Mouse (Mus musculus) hindbrain, embryonic 12.5 days (tissue): ENCODE results near the gene Slc12a7. TPM values are rescaled to one million over a fixed set of nuclear protein-coding genes. Genes with fewer than 3 reads are reported as not detected.
A peak's percentile ranks its signal among the peaks of the same experiment; 100 is the strongest.

ENCODE experiments used
- ATAC-seq: fragments of 200-750 bp; cut with Nextera tagmentation; 2 replicates; pipeline ENCODE4 v1.8.0; 2017; ENCODE audit warnings: moderate TSS enrichment; ENCODE audit not compliant: low FRiP score
- H3K27ac ChIP-seq: fragments of 300-500 bp; sonication (generic); 2 replicates; pipeline ENCODE4 v1.5.1; 2016; ENCODE audit warnings: mild to moderate bottlenecking
- H3K27me3 ChIP-seq: fragments of 300-500 bp; sonication (generic); 2 replicates; pipeline ENCODE4 v1.6.1; 2016; ENCODE audit warnings: mild to moderate bottlenecking
- H3K36me3 ChIP-seq: fragments of 300-500 bp; sonication (generic); 2 replicates; pipeline ENCODE4 v1.6.1; 2016; ENCODE audit warnings: mild to moderate bottlenecking
- H3K4me1 ChIP-seq: fragments of 300-500 bp; sonication (generic); 2 replicates; pipeline ENCODE4 v1.6.1; 2016
- H3K4me2 ChIP-seq: fragments of 300-500 bp; sonication (generic); replicated peaks from 2 replicates; pipeline ENCODE4 v1.6.1; 2016; ENCODE audit warnings: mild to moderate bottlenecking
- H3K4me3 ChIP-seq: fragments of 300-500 bp; sonication (generic); 2 replicates; pipeline ENCODE4 v1.5.1; 2016; ENCODE audit warnings: mild to moderate bottlenecking
- H3K9ac ChIP-seq: fragments of 300-500 bp; sonication (generic); 2 replicates; pipeline ENCODE4 v1.6.1; 2016; ENCODE audit warnings: mild to moderate bottlenecking, moderate library complexity
- H3K9me3 ChIP-seq: fragments of 300-500 bp; sonication (generic); replicated peaks from 2 replicates; pipeline ENCODE4 v1.6.1; 2016; ENCODE audit warnings: mild to moderate bottlenecking
- WGBS: fragments of 180-500 bp; shearing (Covaris S2); methylation state at CpG from one replicate; pipeline ENCODE4 v1.1.7; 2016; 5-methylcytosine and 5-hydroxymethylcytosine counted together
- polyA plus RNA-seq: library from polyadenylated mRNA; unstranded; fragments of >200 nt; fragmentation: Nextera tagmentation; extraction: Ambion mirVana; gene quantifications from 2 replicates; pipeline ENCODE4 v1.2.1, GENCODE M21; 2016

Slc12a7 gene
- polyA plus RNA-seq, 1 experiment from 2014 or later = 39.3 TPM

DNA sequence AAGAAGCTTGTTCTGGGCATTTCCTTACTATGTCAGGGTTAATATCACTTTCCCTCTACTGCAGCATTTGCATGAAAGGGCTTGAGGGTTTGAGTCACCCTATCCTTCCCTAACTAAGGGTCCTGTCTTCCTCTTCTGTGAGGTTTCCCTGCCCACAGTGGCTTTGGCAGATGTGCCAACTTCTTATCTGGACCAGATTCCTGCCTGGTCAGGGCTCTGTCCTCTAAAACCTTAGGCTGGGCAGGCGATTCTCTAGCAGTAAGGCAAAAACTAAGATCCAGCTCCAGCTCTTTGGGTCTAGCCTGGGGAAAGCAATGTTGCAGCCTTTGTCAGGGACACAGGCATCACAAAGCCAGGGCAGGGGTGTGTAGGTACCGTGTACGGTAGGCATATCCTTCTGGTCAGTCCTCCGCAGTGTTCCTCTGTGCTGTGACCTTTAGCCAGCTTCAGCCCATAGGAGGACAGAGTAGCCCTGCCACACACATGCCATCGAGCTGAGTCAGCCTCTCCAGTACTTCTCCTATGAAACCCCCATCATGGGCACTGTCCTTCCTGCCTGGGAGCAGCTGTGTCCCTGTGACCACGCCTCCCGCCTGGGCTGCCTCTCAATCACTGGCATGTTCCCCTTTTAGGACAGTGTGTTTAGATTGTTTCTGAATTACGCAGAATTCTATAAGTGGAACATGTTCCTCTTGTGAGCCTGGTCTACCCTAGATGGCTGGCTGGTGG is 70.7 kb downstream of the Slc12a7 start:
- 88% methylated on average over 8 of the region's 8 CpGs for WGBS
- H3K36me3 ChIP-seq = peaks cover 83% of the 10 kb centered on the region
- H3K4me1 ChIP-seq = no peaks in the 10 kb centered on the region
- no peak overlapping the region for H3K4me3 ChIP-seq
- no peak overlapping the region for H3K27ac ChIP-seq
- H3K27me3 ChIP-seq = no peaks in the 10 kb centered on the region
- no peak for ATAC-seq
- H3K4me2 ChIP-seq = no peak overlapping the region
- no peak overlapping the region for H3K9ac ChIP-seq
- H3K9me3 ChIP-seq = no peaks in the 10 kb centered on the region

DNA sequence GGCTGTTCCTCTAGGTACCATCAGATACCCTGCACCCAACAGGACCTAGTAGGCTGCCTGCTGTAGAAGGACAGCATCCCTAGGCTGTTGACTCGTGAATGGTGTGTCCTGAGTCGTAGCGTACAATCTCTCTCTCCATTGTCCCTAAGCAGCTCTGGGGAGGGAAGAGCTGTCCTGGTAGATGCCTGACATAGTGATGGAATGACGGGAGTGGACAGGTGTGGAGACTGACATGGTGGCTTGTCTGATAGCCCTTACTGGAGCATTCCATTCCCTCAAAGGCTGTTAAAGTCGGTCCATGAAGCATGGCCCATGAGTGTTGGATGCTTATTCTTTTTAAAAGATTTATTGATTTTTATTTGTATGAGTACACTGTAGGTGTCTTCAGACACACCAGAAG is 72.0 kb downstream of the Slc12a7 start:
- no peak overlapping the region for H3K9ac ChIP-seq

DNA sequence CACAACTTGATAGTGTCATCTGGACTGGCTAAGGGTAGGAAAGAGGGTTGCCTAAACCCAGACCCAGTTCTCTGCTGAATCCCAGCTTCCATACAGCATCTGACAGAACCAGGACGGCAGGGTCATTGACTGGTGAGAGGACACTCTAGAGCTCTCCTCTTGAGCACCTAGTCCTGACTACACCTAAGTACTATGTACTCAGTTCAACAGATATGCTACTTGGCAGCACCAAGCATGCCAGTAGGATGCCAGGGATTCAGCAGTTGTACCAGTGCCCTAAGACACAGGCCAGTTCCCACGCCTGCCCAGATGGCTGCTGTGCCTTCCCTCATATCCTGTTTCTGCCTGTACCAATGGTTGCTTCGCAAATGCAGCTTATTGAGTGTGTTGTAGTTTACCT is 80.0 kb downstream of the Slc12a7 start:
- Histone ChIP-seq H3K4me3 (no peak overlapping the region), H3K9ac (no peak overlapping the region), H3K36me3 (peaks cover 85% of the 10 kb centered on the region), H3K4me1 (no peaks in the 10 kb centered on the region), H3K27me3 (no peaks in the 10 kb centered on the region), H3K9me3 (no peaks in the 10 kb centered on the region), H3K4me2 (no peak overlapping the region), H3K27ac (no peak overlapping the region)
- WGBS = 94% methylated on average over 3 of the region's 3 CpGs
- no peak for ATAC-seq

More for the DNA sequence above, 72.0 kb downstream of the Slc12a7 start:
- Histone ChIP-seq H3K27me3 (no peaks in the 10 kb centered on the region), H3K4me3 (no peak overlapping the region), H3K27ac (no peak overlapping the region), H3K4me2 (no peak overlapping the region), H3K4me1 (no peaks in the 10 kb centered on the region), H3K9me3 (no peaks in the 10 kb centered on the region), H3K36me3 (peaks cover 84% of the 10 kb centered on the region)
- WGBS = 98% methylated on average over 5 of the region's 5 CpGs
- no peak for ATAC-seq

DNA sequence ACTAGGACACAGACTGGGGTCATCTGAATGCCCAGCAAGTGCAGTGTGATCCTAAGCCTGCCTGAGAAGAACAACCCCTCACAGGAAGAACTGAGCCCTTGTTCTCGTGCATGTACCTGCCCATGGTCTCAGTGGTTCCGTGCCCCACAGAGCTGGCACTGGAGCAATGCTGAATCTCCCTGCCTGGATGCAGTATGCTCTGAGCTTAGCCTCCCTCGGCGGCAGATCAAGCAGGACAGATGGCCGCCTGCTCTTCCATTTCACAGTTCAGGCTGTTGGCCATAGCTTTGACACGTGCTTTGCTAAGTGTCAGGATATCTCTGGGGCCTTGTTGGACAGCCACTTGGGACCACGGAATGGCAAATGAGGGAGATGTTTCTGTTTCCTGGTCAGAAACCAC is 81.3 kb downstream of the Slc12a7 start:
- Histone ChIP-seq H3K9ac (no peak overlapping the region), H3K27me3 (no peaks in the 10 kb centered on the region), H3K27ac (no peak overlapping the region), H3K4me2 (no peak overlapping the region), H3K36me3 (peaks cover 76% of the 10 kb centered on the region), H3K4me3 (no peak overlapping the region), H3K4me1 (no peaks in the 10 kb centered on the region), H3K9me3 (no peaks in the 10 kb centered on the region)
- WGBS = 94% methylated on average over 7 of the region's 7 CpGs
- ATAC-seq = no peak

DNA sequence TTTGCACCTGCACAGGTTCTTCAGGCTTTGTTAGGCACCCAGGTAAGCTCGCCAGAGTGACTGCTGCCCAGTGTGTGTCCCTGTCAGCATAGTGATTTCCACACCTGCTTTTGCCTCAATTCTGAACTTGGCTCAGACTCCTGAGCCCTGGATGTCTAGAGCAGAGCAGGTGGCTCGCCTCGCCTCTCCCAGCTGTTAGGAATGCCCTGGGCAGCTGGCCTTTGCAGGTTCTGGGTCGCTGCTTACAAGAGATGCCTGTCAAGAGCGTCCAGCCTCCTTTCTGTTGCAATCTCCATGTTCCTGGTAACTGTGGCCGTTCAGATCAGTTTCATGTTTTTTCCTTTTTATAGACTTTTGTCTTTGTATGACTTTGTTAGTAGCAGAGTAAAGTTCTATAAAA is 83.4 kb downstream of the Slc12a7 start:
- H3K4me1 ChIP-seq = no peaks in the 10 kb centered on the region
- H3K27me3 ChIP-seq = no peaks in the 10 kb centered on the region
- WGBS = 63% methylated on average over 6 of the region's 6 CpGs
- peaks cover 58% of the 10 kb centered on the region for H3K36me3 ChIP-seq
- H3K27ac ChIP-seq = no peak overlapping the region
- no peaks in the 10 kb centered on the region for H3K9me3 ChIP-seq
- no peak overlapping the region for H3K4me3 ChIP-seq
- no peak overlapping the region for H3K9ac ChIP-seq
- no peak for ATAC-seq
- no peak overlapping the region for H3K4me2 ChIP-seq

DNA sequence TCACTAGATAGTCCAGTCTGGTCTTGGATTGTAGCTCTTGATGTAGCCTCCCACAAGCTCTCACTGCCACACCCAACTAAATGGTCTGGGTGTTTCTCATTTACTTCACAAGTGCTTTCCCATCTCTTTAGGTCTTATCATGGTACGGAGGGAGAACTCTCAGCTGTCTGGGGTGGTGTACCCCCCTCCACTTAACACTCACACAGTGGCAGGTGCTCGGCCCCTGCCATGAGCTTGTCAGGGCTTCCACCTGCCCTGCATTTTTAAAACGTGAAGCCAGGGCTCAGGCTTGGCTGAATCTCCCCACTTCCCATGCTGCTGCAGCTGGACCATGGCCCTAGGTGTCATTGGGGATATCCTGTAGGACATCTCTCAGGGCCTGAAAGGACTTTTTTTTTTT is 86.0 kb downstream of the Slc12a7 start:
- H3K4me3 ChIP-seq = no peak overlapping the region
- H3K4me2 ChIP-seq = no peak overlapping the region
- H3K36me3 ChIP-seq = peaks cover 32% of the 10 kb centered on the region
- H3K27me3 ChIP-seq = no peaks in the 10 kb centered on the region
- no peak overlapping the region for H3K9ac ChIP-seq
- no peaks in the 10 kb centered on the region for H3K9me3 ChIP-seq
- no peak for ATAC-seq
- H3K4me1 ChIP-seq = no peaks in the 10 kb centered on the region
- 82% methylated on average over 3 of the region's 3 CpGs for WGBS
- H3K27ac ChIP-seq = no peak overlapping the region

DNA sequence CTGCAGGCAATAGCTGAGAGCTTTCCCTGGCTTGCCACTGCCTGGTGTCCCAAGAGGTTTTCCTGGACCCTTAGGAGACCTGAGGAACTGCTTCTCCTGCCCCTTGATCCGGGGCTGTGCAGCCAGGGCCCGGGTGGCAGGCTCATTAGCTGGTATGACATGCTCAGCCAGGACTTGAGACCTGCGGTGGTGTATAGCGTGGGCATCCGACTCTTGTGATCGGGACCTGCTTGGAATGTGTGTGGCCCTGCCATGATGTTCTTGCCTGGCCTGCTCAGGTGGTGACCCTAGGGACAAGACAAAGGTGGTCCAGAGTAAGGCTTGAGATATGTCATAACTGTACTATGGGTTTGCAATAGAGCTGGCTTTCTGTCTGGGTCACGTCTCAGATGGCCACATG is 88.4 kb downstream of the Slc12a7 start:
- H3K4me3 ChIP-seq = no peak overlapping the region
- ATAC-seq = no peak
- H3K27me3 ChIP-seq = no peaks in the 10 kb centered on the region
- H3K36me3 ChIP-seq = 0 out of 2 replicates have a peak, but pooled peaks cover 10% of the 10 kb centered on the region
- no peak overlapping the region for H3K27ac ChIP-seq
- WGBS = 89% methylated on average over 7 of the region's 7 CpGs
- no peak overlapping the region for H3K4me2 ChIP-seq
- H3K4me1 ChIP-seq = no peaks in the 10 kb centered on the region
- no peaks in the 10 kb centered on the region for H3K9me3 ChIP-seq
- no peak overlapping the region for H3K9ac ChIP-seq

DNA sequence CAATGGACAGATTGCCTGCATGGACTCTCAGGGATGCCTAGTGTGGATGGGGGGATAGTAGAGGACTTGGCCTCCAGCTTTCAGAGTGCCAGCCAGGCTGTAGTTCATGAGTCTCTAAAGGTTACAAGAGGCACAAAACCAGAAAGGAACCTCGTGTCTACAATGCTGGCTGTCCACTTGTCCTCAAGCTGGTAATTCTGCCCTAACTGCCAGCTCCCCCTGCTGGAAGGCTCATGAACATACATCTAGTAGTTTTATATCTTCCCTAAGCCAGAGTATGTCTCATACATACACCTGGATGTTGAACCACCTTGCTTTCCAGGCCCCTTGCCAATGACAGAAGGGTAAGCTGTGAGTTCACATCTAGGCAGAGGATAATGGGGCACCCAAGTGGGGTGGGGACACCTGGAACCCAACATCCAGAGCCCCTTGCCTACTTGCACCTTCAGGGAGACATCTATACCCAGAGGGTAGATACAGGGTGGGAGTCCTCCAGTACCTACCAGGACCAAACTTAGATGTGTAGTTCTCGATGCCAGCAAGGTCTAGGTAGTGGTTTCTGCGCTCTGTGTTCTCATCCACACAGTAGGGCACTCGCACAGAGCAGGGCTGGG is 89.4 kb downstream of the Slc12a7 start:
- Histone ChIP-seq H3K27ac (no peak overlapping the region), H3K4me3 (no peak overlapping the region), H3K36me3 (0 out of 2 replicates have a peak, but pooled peaks cover 4% of the 10 kb centered on the region), H3K27me3 (no peaks in the 10 kb centered on the region), H3K4me2 (no peak overlapping the region), H3K4me1 (no peaks in the 10 kb centered on the region), H3K9me3 (no peaks in the 10 kb centered on the region), H3K9ac (no peak overlapping the region)
- ATAC-seq = no peak
- 70% methylated on average over 4 of the region's 4 CpGs for WGBS

DNA sequence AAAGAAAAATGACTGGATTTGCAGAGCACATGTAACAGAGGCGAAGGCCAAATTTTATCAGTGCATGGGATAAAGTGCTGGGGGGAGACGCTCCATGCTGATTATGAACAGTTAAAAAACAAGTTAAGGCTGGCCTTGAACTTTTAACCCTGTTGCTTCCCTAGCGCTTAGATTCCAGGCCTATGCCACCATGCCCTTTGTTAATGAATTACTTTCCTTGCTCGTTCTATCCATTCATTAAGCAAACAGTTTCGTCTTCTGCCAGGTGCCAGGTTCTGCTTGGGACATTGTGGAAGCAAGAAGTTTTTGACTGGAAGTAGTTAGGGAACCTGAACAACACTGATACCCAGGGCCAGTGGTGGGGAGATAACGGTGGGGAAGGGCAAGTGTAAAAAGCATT is 90.8 kb downstream of the Slc12a7 start:
- no peaks in the 10 kb centered on the region for H3K4me1 ChIP-seq
- H3K9ac ChIP-seq = no peak overlapping the region
- H3K4me2 ChIP-seq = no peak overlapping the region
- no peak for ATAC-seq
- H3K36me3 ChIP-seq = 0 out of 2 replicates have a peak, but pooled peaks cover 4% of the 10 kb centered on the region
- H3K27ac ChIP-seq = no peak overlapping the region
- H3K4me3 ChIP-seq = no peak overlapping the region
- H3K9me3 ChIP-seq = no peaks in the 10 kb centered on the region
- no peaks in the 10 kb centered on the region for H3K27me3 ChIP-seq
- WGBS = 85% methylated on average over 6 of the region's 6 CpGs

DNA sequence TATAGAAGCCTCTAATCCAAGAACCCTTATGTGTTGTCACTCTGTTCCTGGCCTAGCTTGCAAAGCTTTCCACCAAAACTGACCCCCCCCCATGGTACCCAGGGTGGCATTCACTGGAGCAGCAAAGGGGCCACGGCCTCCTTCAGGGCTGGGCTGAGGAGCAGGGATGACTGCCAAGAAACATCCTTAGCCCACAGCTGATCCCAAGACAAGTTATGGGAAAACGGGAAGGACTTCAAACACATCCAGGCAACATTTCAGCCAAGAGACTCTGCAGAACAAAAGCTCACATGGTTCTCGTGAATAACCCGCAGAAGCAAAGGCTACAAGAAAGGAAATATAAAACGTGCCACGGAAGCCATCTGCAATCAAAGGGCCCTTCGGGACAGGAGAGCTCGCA is 94.3 kb downstream of the Slc12a7 start:
- no peak for ATAC-seq
- Histone ChIP-seq H3K9me3 (no peaks in the 10 kb centered on the region), H3K36me3 (no peaks in the 10 kb centered on the region), H3K27ac (no peak overlapping the region), H3K4me2 (no peak overlapping the region), H3K9ac (no peak overlapping the region), H3K4me3 (no peak overlapping the region), H3K4me1 (no peaks in the 10 kb centered on the region), H3K27me3 (no peaks in the 10 kb centered on the region)
- WGBS = 87% methylated on average over 8 of the region's 8 CpGs

DNA sequence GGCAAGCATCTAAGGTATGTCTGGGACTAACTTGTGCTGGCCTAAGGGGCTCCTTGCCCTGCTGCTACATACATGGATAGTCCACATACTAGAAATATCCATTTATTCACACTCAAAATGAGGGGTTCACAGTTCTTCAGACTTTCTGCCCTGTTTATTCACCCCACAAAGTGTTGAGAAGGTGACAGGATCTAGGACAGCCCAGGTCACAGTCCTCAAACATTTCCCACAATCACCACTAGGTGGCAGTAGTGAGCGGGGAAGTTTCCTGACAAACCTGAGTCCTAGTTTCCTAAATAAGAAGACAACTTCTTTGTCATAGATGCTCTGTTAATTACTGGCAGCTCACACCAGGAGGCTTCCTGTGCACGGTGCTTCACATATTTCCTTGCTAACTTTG is 98.6 kb downstream of the Slc12a7 start:
- H3K4me1 ChIP-seq = 0 out of 2 replicates have a peak, but pooled peaks cover 3% of the 10 kb centered on the region
- no peak overlapping the region for H3K4me2 ChIP-seq
- no peaks in the 10 kb centered on the region for H3K9me3 ChIP-seq
- H3K9ac ChIP-seq = no peak overlapping the region
- H3K27me3 ChIP-seq = no peaks in the 10 kb centered on the region
- no peaks in the 10 kb centered on the region for H3K36me3 ChIP-seq
- no peak overlapping the region for H3K27ac ChIP-seq
- H3K4me3 ChIP-seq = no peak overlapping the region
- 0% methylated on average over 2 of the region's 2 CpGs for WGBS
- no peak for ATAC-seq

DNA sequence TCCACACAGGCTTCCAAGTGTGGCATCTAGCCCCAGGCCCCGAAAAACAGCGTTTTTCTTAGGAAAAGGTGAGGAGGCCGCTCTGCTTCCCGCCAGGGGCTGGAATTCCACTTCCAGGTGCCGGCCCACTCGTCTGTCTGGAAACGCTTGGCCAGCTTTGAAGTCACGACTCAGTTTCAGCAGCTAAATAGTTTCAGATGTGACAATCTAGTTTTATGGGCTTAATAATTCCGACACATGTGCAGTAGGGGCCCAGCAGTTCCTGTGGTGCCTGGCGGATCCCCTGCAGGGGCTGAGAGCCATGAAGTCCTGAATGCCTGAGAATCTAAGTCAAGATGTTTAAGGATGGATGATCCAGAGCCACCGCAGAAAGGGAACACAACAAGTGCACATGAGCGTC is 100.9 kb downstream of the Slc12a7 start:
- no peak overlapping the region for H3K9ac ChIP-seq
- WGBS = 53% methylated on average over 12 of the region's 12 CpGs
- no peak for ATAC-seq
- H3K4me2 ChIP-seq = no peak overlapping the region
- no peaks in the 10 kb centered on the region for H3K9me3 ChIP-seq
- 0 out of 2 replicates have a peak, but pooled peaks cover 3% of the 10 kb centered on the region for H3K4me1 ChIP-seq
- peak overlapping the region; percentile 5; the same call in 1 of the 2 replicates for H3K27ac ChIP-seq
- H3K27me3 ChIP-seq = no peaks in the 10 kb centered on the region
- H3K36me3 ChIP-seq = no peaks in the 10 kb centered on the region
- H3K4me3 ChIP-seq = no peak overlapping the region

DNA sequence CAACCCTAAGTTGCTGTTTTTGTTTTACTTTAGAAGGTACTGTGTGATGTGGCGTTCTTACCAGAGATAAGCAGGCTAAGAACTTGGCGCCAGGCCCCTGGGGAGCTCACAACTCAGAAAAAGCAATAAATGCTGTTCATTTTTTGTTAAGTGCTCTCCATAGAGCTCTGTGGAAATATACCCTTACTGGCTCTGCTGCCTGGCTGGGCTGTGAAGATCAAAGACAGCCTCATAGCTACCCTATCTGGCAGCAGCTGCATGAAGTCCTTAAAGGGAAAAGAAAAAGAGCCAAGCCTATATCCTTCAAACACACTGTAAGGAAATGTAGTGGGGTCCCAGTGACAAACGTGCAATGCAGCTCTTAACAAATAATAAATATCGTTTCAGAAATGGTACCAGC is 102.9 kb downstream of the Slc12a7 start:
- no peak for ATAC-seq
- Histone ChIP-seq H3K4me1 (0 out of 2 replicates have a peak, but pooled peaks cover 3% of the 10 kb centered on the region), H3K4me3 (no peak overlapping the region), H3K27me3 (no peaks in the 10 kb centered on the region), H3K36me3 (no peaks in the 10 kb centered on the region), H3K9me3 (no peaks in the 10 kb centered on the region), H3K27ac (no peak overlapping the region), H3K9ac (no peak overlapping the region), H3K4me2 (no peak overlapping the region)
- WGBS = 70% methylated on average over 4 of the region's 4 CpGs
